Mouse (Mus musculus) limb, embryonic 14.5 days (tissue): ENCODE data around the gene Olfr578. TPM values are rescaled to one million over a fixed set of nuclear protein-coding genes. Genes with fewer than 3 reads are reported as not detected.

Source experiments
- ATAC-seq: fragments of 200-750 bp; cut with Nextera tagmentation; 2 replicates; pipeline ENCODE4 v1.8.0; 2017; ENCODE audit warnings: low read depth, moderate number of reproducible peaks, moderate TSS enrichment; ENCODE audit not compliant: low FRiP score
- DNase-seq: peaks from one replicate; pipeline ENCODE4 v3.0.0-alpha.2; 2015; ENCODE audit warnings: low spot score
- H3K27ac ChIP-seq: fragments of 300-500 bp; sonication (generic); replicated peaks from 2 replicates; pipeline ENCODE4 v1.5.1; 2014; ENCODE audit warnings: low read depth, mild to moderate bottlenecking, low read length, moderate library complexity, mixed read lengths
- H3K27me3 ChIP-seq: fragments of 300-500 bp; sonication (generic); 2 replicates; pipeline ENCODE4 v1.6.1; 2014; ENCODE audit warnings: low read length, mixed read lengths; ENCODE audit not compliant: control insufficient read depth, insufficient read depth
- H3K36me3 ChIP-seq: fragments of 300-500 bp; sonication (generic); 2 replicates; pipeline ENCODE4 v1.6.1; 2014; ENCODE audit warnings: mild to moderate bottlenecking, low read length, moderate library complexity, mixed read lengths; ENCODE audit not compliant: control insufficient read depth, insufficient read depth
- H3K4me1 ChIP-seq: fragments of 300-500 bp; sonication (generic); 2 replicates; pipeline ENCODE4 v1.6.1; 2014; ENCODE audit warnings: antibody characterized with exemption, low read length, mixed read lengths; ENCODE audit not compliant: control insufficient read depth, insufficient read depth
- H3K4me2 ChIP-seq: fragments of 300-500 bp; sonication (generic); replicated peaks from 2 replicates; pipeline ENCODE4 v1.6.1; 2014; ENCODE audit warnings: low read depth, mild to moderate bottlenecking, low read length, moderate library complexity; ENCODE audit not compliant: severe bottlenecking
- H3K4me3 ChIP-seq: fragments of 300-500 bp; sonication (generic); replicated peaks from 2 replicates; pipeline ENCODE4 v1.5.1; 2014; ENCODE audit warnings: low read length
- H3K9ac ChIP-seq: fragments of 300-500 bp; sonication (generic); 2 replicates; pipeline ENCODE4 v1.6.1; 2014; ENCODE audit warnings: mild to moderate bottlenecking, low read depth, low read length, moderate library complexity; ENCODE audit not compliant: severe bottlenecking
- H3K9me3 ChIP-seq: fragments of 300-500 bp; sonication (generic); 2 replicates; pipeline ENCODE4 v1.6.1; 2016; ENCODE audit warnings: low read length; ENCODE audit not compliant: control insufficient read depth
- POLR2A ChIP-seq: fragments of 200-500 bp; IDR thresholded peaks from 2 replicates; pipeline ENCODE4 v1.8.0; 2012; ENCODE audit warnings: inconsistent platforms, mild to moderate bottlenecking, moderate library complexity, borderline replicate concordance; ENCODE audit not compliant: insufficient read depth, insufficient read length; ENCODE audit errors: extremely low read depth
- WGBS: fragments of 180-500 bp; shearing (Covaris S2); extraction: QIAGEN DNeasy Blood & Tissue Kit; methylation state at CpG from one replicate; pipeline ENCODE4 v1.1.7; 2014; 5-methylcytosine and 5-hydroxymethylcytosine counted together
- polyA plus RNA-seq, 2 experiments: library from polyadenylated mRNA; depleted of rRNA in 1 of 2; stranded (reverse) in 1 of 2; unstranded in 1 of 2; fragments of >200 nt; fragmentation: Nextera tagmentation in 1 of 2; extraction: Ambion mirVana in 1 of 2; gene quantifications; 2 replicates each; pipeline versions ENCODE4 v1.2.1 to v1.2.3; 2012 to 2014

Gene Olfr578
- polyA plus RNA-seq (2012; rRNA removed) (not detected in 2 replicates), polyA plus RNA-seq (2014; fragmentation: Nextera tagmentation; extraction: Ambion mirVana) (not detected in 2 replicates)

GRCm38 (mm10) chr7:102989224-102989623 is at the start of gene Olfr578:
TSS of gene Olfr578 (minus strand) at chr7:102989324.
- H3K4me1 ChIP-seq: no peaks in the 10 kb centered on the region

GRCm38 (mm10) chr7:103037724-103038123 is 48.6 kb upstream of the Olfr578 start, which contains the start of gene Olfr582:
TSS of gene Olfr582 (plus strand) at chr7:103038024.
- TF ChIP-seq POLR2A: no peak
- Histone ChIP-seq H3K4me2 (no peak within 1 kb of the TSS), H3K9ac (no peak within 1 kb of the TSS), H3K4me3 (no peak within 1 kb of the TSS), H3K27me3 (no peaks in the 10 kb centered on the region), H3K27ac (no peak within 1 kb of the TSS), H3K36me3 (no peaks in the 10 kb centered on the region), H3K9me3 (no peaks in the 10 kb centered on the region), H3K4me1 (no peaks in the 10 kb centered on the region)
- DNase-seq (no peak), ATAC-seq (no peak)

More at GRCm38 (mm10) chr7:102989224-102989623, at the start of gene Olfr578:
- no peaks in the 10 kb centered on the region for H3K27me3 ChIP-seq
- no peak within 1 kb of the TSS for H3K4me2 ChIP-seq
- no peak for TF ChIP-seq POLR2A
- no peak within 1 kb of the TSS for H3K27ac ChIP-seq
- DNase-seq: no peak
- no peaks in the 10 kb centered on the region for H3K9me3 ChIP-seq
- H3K36me3 ChIP-seq: no peaks in the 10 kb centered on the region
- ATAC-seq: no peak
- no peak within 1 kb of the TSS for H3K4me3 ChIP-seq
- no peak within 1 kb of the TSS for H3K9ac ChIP-seq
- WGBS: 74% methylated on average over 3 of the region's 3 CpGs

DNA sequence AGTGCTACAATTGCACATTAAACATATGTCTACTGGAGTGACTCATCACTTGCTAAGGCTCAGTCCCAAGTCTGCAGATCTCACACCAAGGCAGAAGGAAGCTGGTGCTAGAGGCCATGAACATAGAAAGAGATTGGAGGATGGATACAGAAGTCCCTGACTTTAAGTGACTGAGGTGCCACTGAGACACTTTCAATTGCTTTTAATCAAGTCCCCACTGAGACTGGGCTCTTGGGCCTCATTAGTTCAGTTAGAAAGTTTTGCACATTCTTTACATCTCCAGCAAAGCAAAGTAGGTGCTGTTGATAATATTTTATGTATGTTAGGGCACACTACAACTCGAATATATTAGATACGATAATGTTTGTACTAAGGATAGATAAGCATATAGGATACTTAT is 13.3 kb downstream of the Olfr578 start, which contains the start of gene Olfr577:
Gene Olfr577, minus strand, starts transcription at position 101 of the 400 bp plus-strand sequence.
- no peak within 1 kb of the TSS for H3K9ac ChIP-seq
- 82% methylated on average over 2 of the region's 2 CpGs for WGBS

DNA sequence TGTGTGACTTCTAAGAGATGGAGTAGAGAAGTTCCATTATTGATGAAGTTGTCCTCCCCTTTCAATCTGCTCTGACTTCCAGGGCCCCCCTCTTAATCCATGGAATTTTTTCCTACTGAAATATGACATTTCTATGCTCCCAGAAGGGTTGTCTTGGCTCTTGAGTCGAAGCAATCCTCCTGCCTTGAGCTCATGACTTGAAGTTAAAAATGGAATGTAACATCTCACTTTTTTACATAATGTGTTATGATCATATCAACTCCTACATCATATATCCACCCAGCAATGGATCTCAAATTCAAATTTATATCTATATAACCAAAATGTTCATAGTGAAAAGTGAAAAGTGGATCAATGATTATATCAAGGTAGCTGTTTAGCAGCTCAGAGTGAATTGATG is 14.7 kb downstream of the Olfr578 start:
- WGBS: 33% methylated on average over 1 of the region's 1 CpGs
- DNase-seq (no peak), ATAC-seq (no peak)
- H3K27ac ChIP-seq: no peak overlapping the region
- H3K27me3 ChIP-seq: no peaks in the 10 kb centered on the region
- no peak overlapping the region for H3K4me2 ChIP-seq
- no peaks in the 10 kb centered on the region for H3K9me3 ChIP-seq
- H3K9ac ChIP-seq: no peak overlapping the region
- TF ChIP-seq POLR2A: no peak
- no peaks in the 10 kb centered on the region for H3K36me3 ChIP-seq
- no peak overlapping the region for H3K4me3 ChIP-seq
- no peaks in the 10 kb centered on the region for H3K4me1 ChIP-seq

More for the DNA sequence above, 13.3 kb downstream of the Olfr578 start, which contains the start of gene Olfr577:
- H3K4me3 ChIP-seq: no peak within 1 kb of the TSS
- H3K27me3 ChIP-seq: no peaks in the 10 kb centered on the region
- no peak within 1 kb of the TSS for H3K4me2 ChIP-seq
- ATAC-seq (no peak), DNase-seq (no peak)
- H3K4me1 ChIP-seq: no peaks in the 10 kb centered on the region
- H3K27ac ChIP-seq: no peak within 1 kb of the TSS
- no peaks in the 10 kb centered on the region for H3K36me3 ChIP-seq
- no peak for TF ChIP-seq POLR2A
- no peaks in the 10 kb centered on the region for H3K9me3 ChIP-seq

- 44% methylated on average over 2 of the region's 2 CpGs for WGBS
- no peaks in the 10 kb centered on the region for H3K27me3 ChIP-seq
- H3K9me3 ChIP-seq: no peaks in the 10 kb centered on the region
- no peak within 1 kb of the TSS for H3K9ac ChIP-seq
- no peaks in the 10 kb centered on the region for H3K36me3 ChIP-seq
- no peak for TF ChIP-seq POLR2A
- no peak within 1 kb of the TSS for H3K27ac ChIP-seq
- H3K4me1 ChIP-seq: no peaks in the 10 kb centered on the region
- ATAC-seq: no peak
- H3K4me3 ChIP-seq: no peak within 1 kb of the TSS
- no peak within 1 kb of the TSS for H3K4me2 ChIP-seq
- no peak for DNase-seq
Measured at GRCm38 (mm10) chr7:102962360-102962759, 26.8 kb downstream of the Olfr578 start, which contains the start of gene Olfr576. TSS of gene Olfr576 (plus strand) at chr7:102962660.
